Mouse (Mus musculus): Measurements from ENCODE around the gene Tmem30b. TPM values are rescaled to one million over a fixed set of nuclear protein-coding genes. Genes with fewer than 3 reads are reported as not detected.

The Tmem30b gene
- 1.5 and 1.9 TPM in 2 replicates for polyA plus RNA-seq (2012; rRNA removed)

GRCm38 (mm10) chr12:73546086-73546711, at the start of gene Tmem30b:
Tmem30b (minus strand) TSS chr12:73546392.

GRCm38 (mm10) chr12:73584610-73585240, 38.5 kb upstream of the Tmem30b start, which contains the start of gene Prkch:
Prkch (plus strand) TSS chr12:73584796.

Other genes starting within 250 kb of the Tmem30b start
- 0.93 and 1.2 TPM in 2 replicates for gene Prkch, start 38.4 kb upstream of the Tmem30b start, polyA plus RNA-seq (2012; rRNA removed)

Measured in liver, embryonic 14 days (tissue).